Mouse (Mus musculus) forebrain, embryonic 14.5 days (tissue): ENCODE data around the gene Krtap19-3. TPM values are rescaled to one million over a fixed set of nuclear protein-coding genes. Genes with fewer than 3 reads are reported as not detected.

Experiments
- ATAC-seq: fragments of 200-750 bp; cut with Nextera tagmentation; 2 replicates; pipeline ENCODE4 v1.8.0; 2017; ENCODE audit warnings: mild to moderate bottlenecking, moderate library complexity
- DNase-seq: peaks from one replicate; pipeline ENCODE4 v3.0.0-alpha.2; 2015; ENCODE audit warnings: low spot score
- H3K27ac ChIP-seq: fragments of 300-500 bp; sonication (generic); 2 replicates; pipeline ENCODE4 v1.5.1; 2014; ENCODE audit warnings: low read depth, mild to moderate bottlenecking, control low read depth, low read length, moderate library complexity
- H3K27me3 ChIP-seq: fragments of 300-500 bp; sonication (generic); replicated peaks from 2 replicates; pipeline ENCODE4 v1.6.1; 2014; ENCODE audit warnings: low read length, control low read depth, mixed read lengths; ENCODE audit not compliant: control insufficient read depth, insufficient read depth
- H3K36me3 ChIP-seq: fragments of 300-500 bp; sonication (generic); 2 replicates; pipeline ENCODE4 v1.6.1; 2014; ENCODE audit warnings: low read length, control low read depth; ENCODE audit not compliant: control insufficient read depth, insufficient read depth
- H3K4me1 ChIP-seq: fragments of 300-500 bp; sonication (generic); 2 replicates; pipeline ENCODE4 v1.6.1; 2014; ENCODE audit warnings: antibody characterized with exemption, low read length, control low read depth; ENCODE audit not compliant: control insufficient read depth, insufficient read depth
- H3K4me2 ChIP-seq: fragments of 300-500 bp; sonication (generic); 2 replicates; pipeline ENCODE4 v1.6.1; 2014; ENCODE audit warnings: mild to moderate bottlenecking, control low read depth, low read length
- H3K4me3 ChIP-seq: fragments of 300-500 bp; sonication (generic); 2 replicates; pipeline ENCODE4 v1.5.1; 2014; ENCODE audit warnings: low read depth, low read length, control low read depth
- H3K9ac ChIP-seq: fragments of 300-500 bp; sonication (generic); 2 replicates; pipeline ENCODE4 v1.6.1; 2014; ENCODE audit warnings: mild to moderate bottlenecking, low read length, control low read depth, moderate library complexity
- H3K9me3 ChIP-seq: fragments of 300-500 bp; sonication (generic); replicated peaks from 2 replicates; pipeline ENCODE4 v1.6.1; 2016; ENCODE audit warnings: low read length, control low read depth, mixed read lengths; ENCODE audit not compliant: control insufficient read depth
- WGBS: fragments of 180-500 bp; shearing (Covaris S2); extraction: QIAGEN DNeasy Blood & Tissue Kit; methylation state at CpG from one replicate; pipeline ENCODE4 v1.1.7; 2014; 5-methylcytosine and 5-hydroxymethylcytosine counted together
- polyA plus RNA-seq: library from polyadenylated mRNA; unstranded; fragments of >200 nt; fragmentation: Nextera tagmentation; extraction: Ambion mirVana; gene quantifications from 2 replicates; pipeline ENCODE4 v1.2.1, GENCODE M21; 2014

Krtap19-3 gene
- not detected in 2 replicates for polyA plus RNA-seq

GRCm38 (mm10) chr16:88877938-88878337 is at the start of gene Krtap19-3:
Gene Krtap19-3 (minus strand): TSS chr16:88878038.
- no peak within 1 kb of the TSS for H3K4me2 ChIP-seq
- H3K27ac ChIP-seq: no peak within 1 kb of the TSS
- H3K36me3 ChIP-seq: no peaks in the 10 kb centered on the region
- ATAC-seq (no peak), DNase-seq (no peak)
- H3K9me3 ChIP-seq: no peaks in the 10 kb centered on the region
- H3K4me3 ChIP-seq: no peak within 1 kb of the TSS
- no peak within 1 kb of the TSS for H3K9ac ChIP-seq
- WGBS: 88% methylated on average over 2 of the region's 2 CpGs
- H3K4me1 ChIP-seq: no peaks in the 10 kb centered on the region
- no peaks in the 10 kb centered on the region for H3K27me3 ChIP-seq

- H3K9me3 ChIP-seq: no peaks in the 10 kb centered on the region
- H3K27me3 ChIP-seq: no peaks in the 10 kb centered on the region
- H3K27ac ChIP-seq: no peak within 1 kb of the TSS
- H3K4me1 ChIP-seq: no peaks in the 10 kb centered on the region
- no peak for ATAC-seq
- H3K4me2 ChIP-seq: no peak within 1 kb of the TSS
- DNase-seq: no peak
- no peak within 1 kb of the TSS for H3K4me3 ChIP-seq
- no peaks in the 10 kb centered on the region for H3K36me3 ChIP-seq
- H3K9ac ChIP-seq: no peak within 1 kb of the TSS
- 94% methylated on average over 6 of the region's 6 CpGs for WGBS
Observed at GRCm38 (mm10) chr16:88896357-88896756, 18.5 kb upstream of the Krtap19-3 start, which contains the start of gene Krtap19-5. Gene Krtap19-5 (minus strand): TSS chr16:88896457.

DNA sequence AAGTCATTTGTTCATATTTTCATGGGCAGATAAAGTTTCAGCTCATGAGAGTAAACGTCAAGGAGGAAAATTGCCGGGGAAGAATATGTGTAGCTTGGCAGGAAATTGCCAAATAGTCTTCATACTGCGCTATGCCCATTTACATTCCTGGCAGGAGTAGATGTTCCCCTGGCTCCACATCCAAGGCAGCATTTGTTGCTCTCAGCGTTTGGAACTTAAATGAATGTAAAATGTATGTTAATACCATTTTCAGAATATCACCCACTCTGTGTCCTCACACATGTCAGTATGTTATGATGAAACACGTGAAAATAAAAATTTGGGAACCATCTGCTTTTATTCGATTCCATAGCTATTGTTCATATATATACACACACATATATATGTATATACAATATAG is 9.0 kb upstream of the Krtap19-3 start:
- Histone ChIP-seq H3K27me3 (no peaks in the 10 kb centered on the region), H3K4me1 (no peaks in the 10 kb centered on the region), H3K9ac (no peak overlapping the region), H3K27ac (no peak overlapping the region), H3K4me3 (no peak overlapping the region), H3K36me3 (no peaks in the 10 kb centered on the region), H3K4me2 (no peak overlapping the region), H3K9me3 (no peaks in the 10 kb centered on the region)
- 81% methylated on average over 6 of the region's 6 CpGs for WGBS
- ATAC-seq (peak; percentile 63), DNase-seq (peak; percentile 68)

GRCm38 (mm10) chr16:88884989-88885388 is 7.2 kb upstream of the Krtap19-3 start, which contains the start of gene Krtap19-4:
Gene Krtap19-4 (minus strand): TSS chr16:88885089.
- ATAC-seq: no peak

GRCm38 (mm10) chr16:88874169-88874568 is 3.7 kb downstream of the Krtap19-3 start, which contains the start of gene Krtap19-2:
Gene Krtap19-2 (minus strand): TSS chr16:88874269.
- 92% methylated on average over 3 of the region's 3 CpGs for WGBS
- H3K4me3 ChIP-seq: no peak within 1 kb of the TSS
- no peak for ATAC-seq
- H3K27me3 ChIP-seq: no peaks in the 10 kb centered on the region
- H3K9ac ChIP-seq: no peak within 1 kb of the TSS
- H3K36me3 ChIP-seq: no peaks in the 10 kb centered on the region
- no peaks in the 10 kb centered on the region for H3K9me3 ChIP-seq
- H3K27ac ChIP-seq: no peak within 1 kb of the TSS
- no peak within 1 kb of the TSS for H3K4me2 ChIP-seq
- no peaks in the 10 kb centered on the region for H3K4me1 ChIP-seq
- DNase-seq: no peak

More at GRCm38 (mm10) chr16:88884989-88885388, 7.2 kb upstream of the Krtap19-3 start, which contains the start of gene Krtap19-4:
- no peak within 1 kb of the TSS for H3K4me3 ChIP-seq
- no peak within 1 kb of the TSS for H3K9ac ChIP-seq
- no peak within 1 kb of the TSS for H3K4me2 ChIP-seq
- no peak for DNase-seq
- H3K9me3 ChIP-seq: no peaks in the 10 kb centered on the region
- H3K36me3 ChIP-seq: no peaks in the 10 kb centered on the region
- H3K27me3 ChIP-seq: no peaks in the 10 kb centered on the region
- H3K4me1 ChIP-seq: no peaks in the 10 kb centered on the region
- 87% methylated on average over 5 of the region's 5 CpGs for WGBS
- H3K27ac ChIP-seq: no peak within 1 kb of the TSS

DNA sequence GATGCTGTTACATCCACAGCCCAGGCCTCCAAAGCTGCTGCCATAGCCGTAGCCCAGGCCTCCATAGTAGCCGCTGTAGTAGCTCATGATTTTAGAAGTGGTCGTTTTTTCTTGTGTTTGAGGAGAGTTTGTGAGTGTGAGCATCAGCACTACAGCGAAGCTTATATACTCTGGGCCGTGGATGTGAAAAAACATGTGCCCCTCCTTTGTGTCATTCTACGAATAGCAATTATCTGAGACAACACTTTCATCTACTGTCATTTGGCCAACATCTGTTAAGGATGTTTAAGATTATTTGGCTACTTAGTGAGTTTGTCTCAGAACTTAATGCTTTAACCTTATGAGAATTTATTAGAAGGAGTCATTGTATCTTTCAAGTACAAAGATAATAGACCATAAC is 8.5 kb downstream of the Krtap19-3 start, which contains the start of gene Krtap19-1:
Gene Krtap19-1 (minus strand): TSS at position 101 of the 400 bp plus-strand sequence.
- ATAC-seq (no peak), DNase-seq (no peak)
- Histone ChIP-seq H3K27me3 (no peaks in the 10 kb centered on the region), H3K4me3 (no peak within 1 kb of the TSS), H3K27ac (no peak within 1 kb of the TSS), H3K4me1 (no peaks in the 10 kb centered on the region), H3K9ac (no peak within 1 kb of the TSS), H3K9me3 (no peaks in the 10 kb centered on the region), H3K4me2 (no peak within 1 kb of the TSS), H3K36me3 (no peaks in the 10 kb centered on the region)
- WGBS: 87% methylated on average over 6 of the region's 6 CpGs

- no peaks in the 10 kb centered on the region for H3K36me3 ChIP-seq
- no peaks in the 10 kb centered on the region for H3K27me3 ChIP-seq
- H3K9me3 ChIP-seq: no peaks in the 10 kb centered on the region
- H3K27ac ChIP-seq: no peak overlapping the region
- no peak overlapping the region for H3K4me3 ChIP-seq
- ATAC-seq (no peak), DNase-seq (no peak)
- 89% methylated on average over 4 of the region's 4 CpGs for WGBS
- no peak overlapping the region for H3K9ac ChIP-seq
- H3K4me1 ChIP-seq: no peaks in the 10 kb centered on the region
- no peak overlapping the region for H3K4me2 ChIP-seq
Observed at GRCm38 (mm10) chr16:88864887-88865407, 12.9 kb downstream of the Krtap19-3 start.

DNA sequence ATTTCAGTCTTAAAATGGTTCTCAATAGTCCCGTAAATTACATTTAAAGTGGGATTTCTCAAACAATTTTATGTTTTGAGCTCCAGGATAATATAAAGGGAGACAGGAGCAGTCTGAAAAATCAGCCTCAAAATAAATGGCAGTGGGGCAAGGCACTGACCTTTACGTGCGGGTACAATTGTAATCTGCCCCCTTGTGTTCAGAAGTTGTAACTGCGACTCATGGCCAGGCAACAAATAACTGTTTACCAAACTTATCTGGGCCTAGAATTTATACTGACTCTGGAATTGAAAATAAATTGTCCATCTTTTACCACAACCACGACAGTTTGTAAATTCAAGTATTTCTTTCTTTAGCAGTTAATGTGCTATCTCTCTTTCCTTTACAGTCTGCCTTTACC is 26.4 kb downstream of the Krtap19-3 start:
- 11% methylated on average over 5 of the region's 5 CpGs for WGBS
- Histone ChIP-seq H3K27me3 (no peaks in the 10 kb centered on the region), H3K27ac (no peak overlapping the region), H3K4me2 (no peak overlapping the region), H3K4me1 (no peaks in the 10 kb centered on the region), H3K36me3 (no peaks in the 10 kb centered on the region), H3K9ac (no peak overlapping the region), H3K4me3 (no peak overlapping the region), H3K9me3 (no peaks in the 10 kb centered on the region)
- DNase-seq: peak; percentile 51
- no peak for ATAC-seq

- ATAC-seq (no peak), DNase-seq (no peak)
- H3K4me1 ChIP-seq: no peaks in the 10 kb centered on the region
- no peak overlapping the region for H3K4me3 ChIP-seq
- H3K27me3 ChIP-seq: no peaks in the 10 kb centered on the region
- H3K4me2 ChIP-seq: no peak overlapping the region
- 86% methylated on average over 4 of the region's 4 CpGs for WGBS
- no peaks in the 10 kb centered on the region for H3K9me3 ChIP-seq
- H3K27ac ChIP-seq: no peak overlapping the region
- H3K36me3 ChIP-seq: no peaks in the 10 kb centered on the region
- H3K9ac ChIP-seq: no peak overlapping the region
Observed at GRCm38 (mm10) chr16:88848558-88848957, 29.3 kb downstream of the Krtap19-3 start.
